Mouse (Mus musculus) right cerebral cortex, postnatal 10 days (tissue): ENCODE measurements around the gene Zfp560.
A peak's percentile ranks its signal among the peaks of the same experiment; 100 is the strongest.
"Not testable (repeated sequence)": the region's sequence is repeated elsewhere in the genome, so short reads cannot be mapped to it uniquely, and the experiment has no call there.

Experiments used
- DNase-seq, 2 experiments: peaks; one replicate each; pipeline ENCODE4 v3.0.0; 2021; ENCODE audit warnings: low spot score in 2 of 2

Gene Zfp560

GRCm38 (mm10) chr9:20384532-20385342, at the start of gene Zfp560:
Gene Zfp560 (minus strand): TSS chr9:20385177.
- DNase-seq, result peak; percentile 92 to 94

- DNase-seq, result no peak
These were observed 45.0 kb upstream of the Zfp560 start for GRCm38 (mm10) chr9:20430004-20430403.

- DNase-seq, result no peak
These were observed 26.5 kb upstream of the Zfp560 start for GRCm38 (mm10) chr9:20411460-20411859.

- DNase-seq, result no peak
These were observed 24.3 kb upstream of the Zfp560 start for GRCm38 (mm10) chr9:20409319-20409718.

GRCm38 (mm10) chr9:20385343-20385703, 346 bp upstream of the Zfp560 start:
- DNase-seq, result no peak

- no peak for DNase-seq
These were observed 1.3 kb downstream of the Zfp560 start for GRCm38 (mm10) chr9:20383659-20384058.

GRCm38 (mm10) chr9:20374712-20375111, 10.3 kb downstream of the Zfp560 start:
- DNase-seq, result no peak

GRCm38 (mm10) chr9:20367311-20367710, 17.7 kb downstream of the Zfp560 start:
- no peak for DNase-seq

- DNase-seq, result no peak
These were observed 36.5 kb downstream of the Zfp560 start for GRCm38 (mm10) chr9:20348501-20348900.

GRCm38 (mm10) chr9:20335994-20336393, 49.0 kb downstream of the Zfp560 start, which contains the start of gene Olfr18:
Gene Olfr18 (minus strand): TSS chr9:20336094.
- DNase-seq, result no peak

GRCm38 (mm10) chr9:20298232-20298631, 86.7 kb downstream of the Zfp560 start, which contains the start of gene Olfr873:
Gene Olfr873 (plus strand): TSS chr9:20298532.
- DNase-seq, result no peak

- DNase-seq, result not testable (repeated sequence)
These were observed 89.4 kb downstream of the Zfp560 start for GRCm38 (mm10) chr9:20295562-20295961.
